In the genomic region with DNA sequence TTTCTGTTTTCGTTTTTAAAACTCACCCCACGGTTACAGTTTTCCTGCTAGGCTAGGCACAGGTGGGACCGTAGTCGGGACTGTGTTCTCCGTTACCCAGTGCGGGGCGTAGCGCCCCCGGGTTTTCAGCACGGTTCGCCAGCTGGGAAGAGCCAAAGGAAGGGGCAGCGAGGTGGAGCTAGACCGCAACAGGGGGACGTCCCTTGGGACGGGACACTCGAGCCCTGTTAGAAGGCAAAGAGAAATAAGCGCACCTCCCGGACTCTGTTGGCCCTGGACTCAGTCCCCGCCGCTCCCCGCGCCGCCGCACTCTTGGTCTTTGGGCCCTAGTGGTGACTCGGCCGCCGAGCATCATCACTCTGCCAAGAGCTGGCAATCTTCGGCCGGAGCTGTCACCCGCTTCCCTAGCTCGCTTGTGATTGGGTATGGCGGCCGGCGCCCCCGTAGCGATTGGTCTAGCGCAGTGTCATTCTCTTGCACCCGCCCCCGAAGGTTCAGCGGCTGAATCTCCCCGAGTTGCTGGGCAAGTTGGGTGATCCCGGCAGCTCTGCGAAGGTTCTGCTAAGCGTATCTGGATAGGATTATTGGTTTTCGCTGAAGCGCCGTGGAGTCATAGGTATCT, we compare ENCODE assay signal across 8 mouse cellular contexts. TPM values are rescaled to one million over a fixed set of nuclear protein-coding genes. Genes with fewer than 3 reads are reported as not detected.
DNase-seq lines count a peak whose midpoint lies in the region; ATAC-seq and TF ChIP-seq lines count a peak whose summit lies in the region.

A gene (minus strand): TSS at position 361 of the 622 bp plus-strand sequence.

- 0 out of 2 replicates have a peak, but pooled peaks have one; percentile 17 for TF ChIP-seq POLR2A in olfactory bulb, adult 2 months (IDR thresholded peaks at IDR 0.05; ENCODE audit: insufficient read depth, low read depth, low read length)
- TF ChIP-seq POLR2A in thymus, adult 2 months (IDR thresholded peaks at IDR 0.05; ENCODE audit: control insufficient read depth, extremely low read depth, insufficient read depth, low read length, poor library complexity): peak; percentile 52; the same call in 1 of the 2 replicates

- H3K9ac ChIP-seq in ES-E14 (ENCODE audit: insufficient read depth, low read depth, low read length, poor library complexity, severe bottlenecking): peak within 1 kb of the TSS; percentile 14; the same call in 1 of the 2 replicates
- H3K9ac ChIP-seq in forebrain, embryonic 16.5 days (replicated peaks; ENCODE audit: low read depth, low read length): peak within 1 kb of the TSS; percentile 39
- peak within 1 kb of the TSS; percentile 64 for H3K9ac ChIP-seq in lung, embryonic 14.5 days

- TF ChIP-seq CTCF in layer of hippocampus, adult 2 months (conservative IDR thresholded peaks at IDR 0.05): peak; percentile 71
- peak; percentile 55 for TF ChIP-seq CTCF in lung, embryonic 14.5 days (IDR thresholded peaks at IDR 0.05; ENCODE audit: low read depth)
- TF ChIP-seq CTCF in olfactory bulb, adult 2 months (IDR thresholded peaks at IDR 0.05; ENCODE audit: insufficient read depth, low read depth, low read length): no peak
- peak; percentile 71; the same call in 1 of the 2 replicates for TF ChIP-seq CTCF in thymus, adult 2 months (IDR thresholded peaks at IDR 0.05; ENCODE audit: borderline replicate concordance, control insufficient read depth, extremely low read depth, insufficient read depth, low read length, poor library complexity)

- H3K4me2 ChIP-seq in forebrain, embryonic 16.5 days (ENCODE audit: low read length): peak within 1 kb of the TSS; percentile 80
- peak within 1 kb of the TSS; percentile 87 for H3K4me2 ChIP-seq in lung, embryonic 14.5 days

- H3K36me3 ChIP-seq in ES-E14 (ENCODE audit: control insufficient read depth, insufficient read depth, low read length, poor library complexity, severe bottlenecking): no peaks in the 10 kb centered on the region
- no peaks in the 10 kb centered on the region for H3K36me3 ChIP-seq in forebrain, embryonic 16.5 days (ENCODE audit: control insufficient read depth, insufficient read depth)
- H3K36me3 ChIP-seq in lung, embryonic 14.5 days (ENCODE audit: insufficient read depth): no peaks in the 10 kb centered on the region
- no peaks in the 10 kb centered on the region for H3K36me3 ChIP-seq in thymus, adult 2 months (ENCODE audit: control insufficient read depth, insufficient read depth, low read length)

- H3K27ac ChIP-seq in ES-E14 (ENCODE audit: insufficient read depth, low read depth, low read length, poor library complexity, severe bottlenecking): no peak within 1 kb of the TSS
- H3K27ac ChIP-seq in forebrain, embryonic 16.5 days (ENCODE audit: low read length): no peak within 1 kb of the TSS
- peak within 1 kb of the TSS; percentile 88 for H3K27ac ChIP-seq in layer of hippocampus, adult 2 months
- H3K27ac ChIP-seq in lung, embryonic 14.5 days (ENCODE audit: low read depth): no peak within 1 kb of the TSS
- peak within 1 kb of the TSS; percentile 49; the same call in 1 of the 2 replicates for H3K27ac ChIP-seq in olfactory bulb, adult 2 months (ENCODE audit: insufficient read depth, low read depth, low read length)
- no peak within 1 kb of the TSS for H3K27ac ChIP-seq in thymus, adult 2 months (ENCODE audit: control insufficient read depth, insufficient read depth, low read length)

- peak; percentile 79 for DNase-seq in ES-E14 (ENCODE audit: low read depth, low spot score)
- peak; percentile 97 for DNase-seq in cerebellum, adult 11-12 months
- DNase-seq in heart, postnatal 36 days: peak; percentile 97 to 98
- peak; percentile 92 for DNase-seq in layer of hippocampus, adult 2 months (ENCODE audit: low spot score in 2 of 2)
- DNase-seq in lung, embryonic 14.5 days: peak; percentile 95
- DNase-seq in thymus, adult 2 months: peak; percentile 93

- peak within 1 kb of the TSS; percentile 64 to 81 for H3K4me3 ChIP-seq in ES-E14 (ENCODE audit: insufficient read depth in 1 of 2, low read depth in 1 of 2, low read length in 2 of 2, poor library complexity in 1 of 2, severe bottlenecking in 1 of 2)
- H3K4me3 ChIP-seq in forebrain, embryonic 16.5 days (replicated peaks; ENCODE audit: low read length): peak within 1 kb of the TSS; percentile 48
- peak within 1 kb of the TSS; percentile 66 for H3K4me3 ChIP-seq in layer of hippocampus, adult 2 months
- peak within 1 kb of the TSS; percentile 62 for H3K4me3 ChIP-seq in lung, embryonic 14.5 days (ENCODE audit: low read depth, low read length)
- H3K4me3 ChIP-seq in olfactory bulb, adult 2 months (ENCODE audit: insufficient read depth, low read depth, low read length): peak within 1 kb of the TSS; percentile 67
- peak within 1 kb of the TSS; percentile 75 for H3K4me3 ChIP-seq in thymus, adult 2 months (ENCODE audit: control insufficient read depth, insufficient read depth, low read length)

- intact Hi-C loops in heart, postnatal 36 days (cut with DNase I): no loop called here

- peaks cover 3% of the 10 kb centered on the region; the same call in 1 of the 2 replicates for H3K27me3 ChIP-seq in forebrain, embryonic 16.5 days (replicated peaks; ENCODE audit: control insufficient read depth, insufficient read depth, low read length)
- no peaks in the 10 kb centered on the region for H3K27me3 ChIP-seq in lung, embryonic 14.5 days (ENCODE audit: insufficient read depth, low read length)
- H3K27me3 ChIP-seq in thymus, adult 2 months (ENCODE audit: control insufficient read depth, insufficient read depth, low read length): no peaks in the 10 kb centered on the region

- no peaks in the 10 kb centered on the region for H3K9me3 ChIP-seq in ES-E14 (ENCODE audit: control insufficient read depth, insufficient read depth, low read depth, low read length)
- H3K9me3 ChIP-seq in forebrain, embryonic 16.5 days (ENCODE audit: control insufficient read depth, low read length): no peaks in the 10 kb centered on the region
- no peaks in the 10 kb centered on the region for H3K9me3 ChIP-seq in lung, embryonic 14.5 days (ENCODE audit: low read depth, low read length)

- ATAC-seq in forebrain, embryonic 16.5 days: peak; percentile 99
- ATAC-seq in lung, embryonic 14.5 days (ENCODE audit: insufficient read depth): peak; percentile 99

- in situ Hi-C loops in ES-E14 (cut with MboI; ENCODE audit: low sequenced_read_pairs in 2 of 2, unreplicated experiment in 2 of 2): no loop called here

- WGBS in forebrain, embryonic 16.5 days: under 1% methylated on average over 47 of the region's 47 CpGs
- WGBS in lung, embryonic 14.5 days: under 1% methylated on average over 47 of the region's 47 CpGs
- WGBS in olfactory bulb, adult 2 months: under 1% methylated on average over 47 of the region's 47 CpGs
- under 1% methylated on average over 47 of the region's 47 CpGs for WGBS in thymus, adult 2 months

- H3K4me1 ChIP-seq in ES-E14 (ENCODE audit: control insufficient read depth in 2 of 2, insufficient read depth in 2 of 2, low read length in 2 of 2, poor library complexity in 1 of 2): peaks cover 3 to 28% of the 10 kb centered on the region in 2 experiments; a peak in 2 of 4 replicates
- peaks cover 6% of the 10 kb centered on the region; the same call in 1 of the 2 replicates for H3K4me1 ChIP-seq in forebrain, embryonic 16.5 days (replicated peaks; ENCODE audit: control insufficient read depth, insufficient read depth, low read length)
- peaks cover 2% of the 10 kb centered on the region; the same call in 1 of the 2 replicates for H3K4me1 ChIP-seq in lung, embryonic 14.5 days (ENCODE audit: insufficient read depth)
- H3K4me1 ChIP-seq in olfactory bulb, adult 2 months (ENCODE audit: control insufficient read depth, insufficient read depth, low read length): peaks cover 16% of the 10 kb centered on the region
- H3K4me1 ChIP-seq in thymus, adult 2 months (replicated peaks; ENCODE audit: control insufficient read depth, insufficient read depth, low read length): peaks cover 11% of the 10 kb centered on the region

TF ChIP-seq in ES-E14, 5 proteins besides CTCF, POLR2A, EP300 and RAD21:
- TF ChIP-seq ZNF384 (IDR thresholded peaks at IDR 0.05; ENCODE audit: low read depth, low read length) (no peak), CHD2 (IDR thresholded peaks at IDR 0.05; ENCODE audit: low read depth, low read length) (peak; percentile 93)
TF ChIP-seq in ES-E14: peak in this region for 1.

RNA-seq across cellular contexts. Expression of the gene that starts here (rescaled TPM):
- total RNA-seq in ES-E14 (2012; rRNA removed): 4.1 and 7.0 TPM in 2 replicates
- 4.7 and 5.9 TPM in 2 replicates for polyA plus RNA-seq in forebrain, embryonic 16.5 days (2015; fragmentation: Nextera tagmentation; extraction: Ambion mirVana)
- total RNA-seq in heart, postnatal 36 days (2021): 10 to 100 TPM; 14.5 to 18.0 TPM
- total RNA-seq in layer of hippocampus, adult 2 months (2021): 1 to 10 TPM; 7.7 to 8.0 TPM
- polyA plus RNA-seq in lung, embryonic 14.5 days (2014; fragmentation: Nextera tagmentation; extraction: Ambion mirVana): 3.3 and 4.3 TPM in 2 replicates
- not detected in 2 replicates for polyA plus RNA-seq in olfactory bulb, adult 2 months (2012; ENCODE audit: insufficient read depth, insufficient read length, low replicate concordance, missing spikeins)
- 34.7 and 50.4 TPM in 2 replicates for polyA plus RNA-seq in thymus, adult 2 months (2012; rRNA removed)

Comparison
In these comparisons a context has a peak if more than half of its experiments do, and no peak if none do; other contexts are left out.
1. H3K27ac ChIP-seq: peak in layer of hippocampus, adult 2 months (single experiment) and olfactory bulb, adult 2 months (single experiment); none in ES-E14 (single experiment), forebrain, embryonic 16.5 days (single experiment), lung, embryonic 14.5 days (single experiment) and thymus, adult 2 months (single experiment).
2. H3K9ac ChIP-seq: peak in every context shown above with its lines; median percentile 64 in lung, embryonic 14.5 days; 39 in forebrain, embryonic 16.5 days; 14 in ES-E14.
3. Peak in every context shown above with its lines, with median percentiles within 50 percentile points of each other: DNase-seq and H3K4me3 ChIP-seq.